Mouse (Mus musculus) layer of hippocampus, postnatal 14 days (tissue): Measurements from ENCODE around the gene S1pr1. TPM values are rescaled to one million over a fixed set of nuclear protein-coding genes. Genes with fewer than 3 reads are reported as not detected.

Experiments
- DNase-seq, 2 experiments: peaks; one replicate each; pipeline ENCODE4 v3.0.0; 2021 to 2022; ENCODE audit warnings: low spot score in 2 of 2, mixed read lengths in 1 of 2
- total RNA-seq, 2 experiments: library from RNA; stranded (reverse); gene quantifications; 2 replicates each; pipeline ENCODE4 v1.2.3; 2021

Gene S1pr1
- total RNA-seq, 2 experiments from 2014 or later = 78.1 to 83.8 TPM

- DNase-seq = peak; percentile 72 to 85
Observed at GRCm38 (mm10) chr3:115712808-115713200, 2.1 kb downstream of the S1pr1 start.

DNA sequence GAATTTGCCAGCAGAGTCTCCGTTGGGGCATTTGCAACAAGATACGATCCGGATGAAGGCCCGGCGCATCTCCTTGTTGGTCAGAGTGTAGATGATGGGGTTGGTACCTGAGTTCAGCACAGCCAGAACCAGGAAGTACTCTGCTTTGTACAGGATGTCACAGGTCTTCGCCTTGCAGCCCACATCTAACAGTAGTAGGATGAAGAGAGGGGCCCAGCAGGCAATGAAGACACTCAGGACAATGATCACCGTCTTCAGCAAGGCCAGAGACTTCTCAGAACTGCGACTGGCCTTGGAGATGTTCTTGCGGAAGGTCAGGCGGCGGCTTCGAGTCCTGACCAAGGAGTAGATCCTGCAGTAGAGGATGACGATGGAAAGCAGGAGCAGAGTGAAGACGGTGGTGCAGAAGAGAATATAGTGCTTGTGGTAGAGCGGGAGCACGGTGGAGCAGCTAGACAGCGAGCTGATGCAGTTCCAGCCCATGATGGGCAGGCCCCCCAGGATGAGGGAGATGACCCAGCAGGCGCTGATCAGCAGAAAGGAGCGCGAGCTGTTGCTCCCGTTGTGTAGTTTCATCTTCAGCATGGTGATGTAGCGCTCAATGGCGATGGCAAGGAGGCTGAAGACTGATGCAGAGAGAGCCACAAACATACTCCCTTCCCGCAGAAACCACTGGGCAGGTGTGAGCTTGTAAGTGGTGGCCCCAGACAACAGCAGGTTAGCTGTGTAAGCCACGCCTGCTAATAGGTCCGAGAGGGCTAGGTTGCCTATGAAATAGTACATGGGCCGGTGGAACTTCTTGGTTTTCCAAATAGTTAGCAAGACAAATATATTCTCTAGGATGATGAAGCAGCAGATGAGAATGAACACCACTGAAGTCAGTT, 2.7 kb downstream of the S1pr1 start:
- peak in 1 of 2 experiments; percentile 5 for DNase-seq

DNA sequence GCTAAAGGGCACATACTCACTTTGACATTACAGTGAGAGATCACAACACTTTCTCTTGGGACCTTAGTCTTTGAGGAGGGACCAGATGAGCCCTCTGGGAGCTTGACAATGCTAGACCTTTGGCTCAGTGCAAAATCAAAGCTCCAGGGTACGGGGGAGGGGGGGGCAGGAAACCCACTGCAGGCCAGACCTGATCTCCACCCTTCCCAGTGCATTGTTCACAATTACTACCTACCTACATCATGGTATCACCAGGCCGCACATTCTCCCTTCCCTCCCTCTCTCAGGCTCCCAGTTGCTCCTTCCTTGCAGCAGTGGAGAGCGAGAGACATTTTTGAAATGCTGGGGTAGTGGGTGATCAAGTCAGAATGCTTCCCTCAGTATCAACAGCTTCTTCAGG, 3.5 kb downstream of the S1pr1 start:
- no peak for DNase-seq

DNA sequence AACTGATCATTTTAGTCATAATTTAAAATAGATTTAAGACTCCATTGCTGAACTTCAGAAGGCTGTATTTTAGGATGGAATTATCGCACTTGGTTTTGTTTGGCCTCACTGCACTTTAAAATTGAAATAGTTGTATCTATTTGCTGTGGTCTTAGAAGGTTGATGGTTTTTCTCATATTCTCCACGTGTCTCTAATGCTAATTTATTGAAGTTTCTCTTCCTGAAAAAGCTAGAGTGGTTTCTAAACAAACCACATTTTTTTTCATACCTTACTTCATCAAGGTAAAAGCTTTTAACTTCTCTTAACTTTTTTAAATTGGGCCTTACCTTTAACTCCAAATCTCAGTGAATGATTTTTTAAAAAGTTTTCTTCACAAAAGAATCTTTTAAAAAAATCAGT, 4.8 kb downstream of the S1pr1 start:
- DNase-seq = no peak

DNA sequence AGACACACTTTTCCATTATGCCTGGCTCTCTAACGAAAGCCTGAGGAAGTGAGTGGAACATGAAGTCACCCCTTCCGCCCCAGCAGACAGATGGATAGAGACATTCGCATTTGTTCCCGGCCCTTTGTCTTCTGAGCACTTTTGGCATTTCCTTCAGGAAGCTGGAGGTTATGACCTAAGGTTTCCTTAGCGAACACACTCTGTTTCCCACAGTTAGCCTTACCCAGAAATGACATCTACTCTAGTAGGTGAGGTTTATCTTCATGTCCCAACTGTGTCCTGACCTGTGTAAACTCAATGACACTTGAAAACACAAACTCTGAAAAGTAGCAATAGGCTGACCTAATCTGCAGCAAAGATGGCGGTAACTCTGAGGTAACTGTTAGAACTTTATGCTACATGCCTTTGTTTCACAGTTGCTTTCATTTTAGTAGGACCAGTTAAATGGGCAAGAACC, 5.7 kb downstream of the S1pr1 start:
- no peak for DNase-seq

- no peak for DNase-seq
Observed at GRCm38 (mm10) chr3:115706736-115707135, 8.1 kb downstream of the S1pr1 start.

DNA sequence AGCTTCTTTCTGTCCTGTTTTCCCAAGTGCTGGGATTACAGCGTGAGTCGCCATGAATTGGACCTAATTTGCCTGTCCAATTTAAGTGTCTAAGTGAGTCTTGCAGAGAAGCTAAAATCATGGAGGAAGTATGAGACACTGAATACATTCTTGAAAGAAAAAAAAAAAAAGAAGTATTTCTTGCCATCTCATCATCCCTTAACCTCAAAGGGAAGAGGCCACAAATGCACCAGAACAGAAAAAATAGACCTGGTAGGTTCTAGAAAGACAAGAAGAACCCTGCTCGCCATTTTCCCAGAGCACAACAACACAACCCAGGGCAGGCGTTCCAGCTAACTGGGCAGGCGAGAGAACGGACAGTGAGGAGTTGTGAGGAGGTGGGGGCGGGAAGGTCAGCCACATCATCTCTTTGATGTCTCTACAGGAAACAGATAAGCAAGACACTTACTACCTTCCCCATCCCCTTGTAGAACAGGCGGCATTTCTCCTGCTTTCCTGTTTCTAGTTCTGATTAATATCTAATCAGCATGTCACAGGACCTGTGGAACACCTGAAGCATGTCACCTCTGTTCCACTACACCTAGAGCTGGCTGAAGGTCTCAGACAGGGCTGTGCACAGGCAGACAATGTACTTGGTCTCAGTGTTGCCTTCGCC, 10.5 kb downstream of the S1pr1 start:
- no peak for DNase-seq

GRCm38 (mm10) chr3:115703720-115704119, 11.2 kb downstream of the S1pr1 start:
- no peak for DNase-seq

DNA sequence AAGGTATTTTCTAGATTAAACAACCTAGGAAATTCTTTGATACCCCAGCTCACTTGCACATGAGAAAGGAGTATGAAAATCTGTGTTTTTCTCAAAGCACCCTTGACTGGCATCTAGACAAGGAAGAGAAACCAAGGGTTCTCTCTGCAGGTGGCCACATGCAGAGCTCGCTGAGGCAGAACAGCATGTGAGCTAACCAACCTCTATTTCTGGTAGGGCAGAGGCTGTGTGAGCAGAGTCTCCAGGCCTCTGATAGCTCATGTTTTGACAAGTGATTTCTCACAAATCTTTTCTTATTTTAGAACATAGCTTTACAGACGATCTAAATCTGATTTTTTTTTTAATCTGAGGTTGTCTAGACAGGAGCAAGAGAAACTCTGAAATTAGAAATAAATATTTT, 12.8 kb downstream of the S1pr1 start:
- no peak for DNase-seq

DNA sequence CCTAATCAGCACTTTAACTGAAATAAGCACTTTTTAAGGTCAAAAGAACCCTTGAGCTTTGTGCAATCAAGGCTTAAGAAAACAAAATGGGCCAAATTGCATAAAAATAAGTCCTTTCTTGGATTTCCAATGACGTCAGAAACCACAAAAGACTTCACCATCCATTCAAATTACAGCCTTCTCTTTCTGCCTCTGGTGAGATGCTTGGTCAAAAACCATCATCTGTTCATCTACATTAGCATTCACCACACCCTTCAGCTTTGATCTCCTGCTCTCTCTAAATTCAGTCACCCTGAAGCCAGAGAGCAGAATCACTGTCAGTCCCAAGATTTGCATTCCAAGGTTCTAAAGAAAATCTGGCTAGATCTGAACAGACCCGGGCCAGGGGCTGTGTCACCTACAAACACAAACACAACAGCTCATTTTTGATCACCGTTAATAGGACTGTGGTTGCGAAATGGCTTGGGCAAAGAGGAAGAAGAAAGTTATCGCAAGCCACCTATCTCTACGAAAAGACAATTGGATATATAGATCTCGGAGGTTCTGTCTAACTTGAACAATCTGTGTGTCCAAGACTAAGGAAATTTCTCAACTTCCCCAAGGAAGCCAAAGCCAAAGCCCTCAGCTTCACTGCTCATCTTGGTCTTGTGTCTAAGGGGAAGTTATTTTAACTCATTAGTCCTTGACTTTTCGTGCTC, 19.5 kb downstream of the S1pr1 start:
- peak in 1 of 2 experiments; percentile 4 for DNase-seq

GRCm38 (mm10) chr3:115694168-115694567, 20.7 kb downstream of the S1pr1 start:
- no peak for DNase-seq

DNA sequence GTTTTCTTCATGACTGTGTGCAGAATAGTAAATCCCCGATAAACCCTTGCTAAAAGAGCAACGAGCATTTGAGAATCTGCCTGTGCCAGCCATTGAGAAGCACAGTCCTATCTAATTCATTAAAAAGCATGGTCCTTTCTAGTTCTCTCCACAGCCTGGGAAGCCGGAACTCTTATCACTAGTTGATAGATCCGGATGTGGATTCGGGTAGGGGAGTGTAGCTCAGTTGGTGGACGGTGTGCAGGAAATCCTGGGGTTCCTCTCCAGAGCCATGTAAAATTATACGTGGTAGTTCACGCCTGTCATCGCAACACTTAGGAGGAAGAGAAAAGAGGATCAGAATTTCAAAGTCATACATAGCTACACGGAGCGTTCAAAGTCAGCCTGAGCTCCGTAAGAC, 21.5 kb downstream of the S1pr1 start:
- no peak for DNase-seq

DNA sequence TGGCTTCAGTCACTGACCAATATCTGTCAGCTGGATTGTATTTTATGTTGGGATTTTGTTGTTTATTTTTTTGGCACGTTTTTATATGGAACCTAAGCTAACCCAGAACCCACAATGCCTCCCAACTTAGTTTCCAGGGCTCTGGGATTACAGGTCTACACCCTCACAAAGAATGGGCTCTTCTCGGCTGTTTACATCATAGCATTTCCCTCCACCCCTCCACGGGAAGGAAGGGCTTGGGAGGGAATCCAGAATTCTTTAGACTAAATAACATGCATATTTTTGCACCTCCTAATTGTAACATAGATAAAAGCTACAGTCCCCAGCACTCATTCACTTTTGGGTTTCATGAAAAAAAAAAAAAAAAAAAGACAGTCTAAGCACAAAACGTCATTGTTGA, 22.0 kb downstream of the S1pr1 start:
- DNase-seq = no peak

DNA sequence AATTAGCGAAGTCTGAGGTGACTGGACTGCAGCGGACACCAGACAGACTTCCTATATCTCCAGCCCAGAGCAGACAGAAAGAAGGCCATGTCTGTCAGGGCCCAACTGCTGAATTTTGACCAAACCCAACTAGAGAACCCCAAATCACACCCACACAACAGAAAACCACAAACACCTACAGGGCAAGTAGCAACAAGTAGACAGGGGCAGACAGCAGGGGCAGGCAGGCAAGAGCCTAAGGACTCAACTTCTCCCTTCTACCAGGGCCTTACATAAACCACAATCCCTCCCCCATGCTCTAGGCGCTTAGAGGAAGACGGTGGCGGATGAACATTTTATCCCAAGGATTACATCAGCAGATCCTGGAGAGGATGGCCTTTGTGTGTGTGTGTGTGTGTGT, 22.5 kb downstream of the S1pr1 start:
- no peak for DNase-seq

DNA sequence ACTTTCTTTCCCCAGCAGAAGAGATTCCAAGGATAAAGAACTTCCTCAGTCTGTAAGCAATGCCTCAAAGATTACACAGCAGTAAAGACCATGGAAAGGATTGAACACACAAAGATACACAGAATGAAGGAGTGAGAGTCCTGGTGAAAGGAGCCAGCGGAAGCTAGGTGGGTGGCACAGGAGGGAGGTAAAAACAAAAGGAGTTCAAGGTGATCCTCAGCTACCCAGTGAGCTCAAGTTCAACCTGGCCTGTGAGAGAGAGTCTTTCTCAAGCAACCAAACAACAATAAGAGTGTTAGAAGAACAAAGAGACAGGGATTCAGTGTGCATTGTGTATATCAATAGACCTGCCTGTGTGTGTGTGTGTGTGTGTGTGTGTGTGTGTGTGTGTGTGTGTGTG, 25.0 kb downstream of the S1pr1 start:
- DNase-seq = no peak

DNA sequence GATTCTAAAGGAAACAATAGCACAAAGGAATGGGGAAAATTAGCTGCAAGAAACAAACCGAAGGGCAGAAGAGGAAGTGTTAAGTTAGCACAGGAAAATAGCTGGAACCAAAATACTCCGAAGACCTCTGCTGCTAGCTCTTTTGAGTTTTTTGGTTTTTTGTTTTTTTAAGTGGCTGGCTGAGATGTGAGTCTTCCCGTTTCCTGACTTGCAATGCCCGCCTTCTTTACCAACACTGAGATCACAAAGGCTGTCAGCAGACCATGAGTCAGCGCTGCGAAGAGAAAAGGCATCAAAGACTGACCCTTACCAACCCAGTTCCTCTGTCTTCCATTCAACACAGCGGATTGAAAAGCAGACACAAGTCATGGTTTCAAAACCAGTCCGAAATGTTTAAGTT, 25.5 kb downstream of the S1pr1 start:
- DNase-seq = peak in 1 of 2 experiments; percentile 5

- DNase-seq = no peak
Observed at GRCm38 (mm10) chr3:115687821-115688220, 27.1 kb downstream of the S1pr1 start.

GRCm38 (mm10) chr3:115682328-115683088, 32.4 kb downstream of the S1pr1 start:
- DNase-seq = no peak

GRCm38 (mm10) chr3:115681184-115681583, 33.7 kb downstream of the S1pr1 start:
- no peak for DNase-seq

- no peak for DNase-seq
Observed at GRCm38 (mm10) chr3:115679022-115679421, 35.9 kb downstream of the S1pr1 start.
